Mouse (Mus musculus) heart, postnatal 14 days (tissue): ENCODE results near the gene Angptl4. TPM values are rescaled to one million over a fixed set of nuclear protein-coding genes. Genes with fewer than 3 reads are reported as not detected.

ENCODE experiments used
- total RNA-seq, 2 experiments: library from RNA; stranded (reverse); gene quantifications; 2 replicates each; pipeline ENCODE4 v1.2.3; 2021

Angptl4 gene
- total RNA-seq, 2 experiments from 2014 or later, result 20.5 to 31.6 TPM

Other genes with a start within 250 kb of the Angptl4 start
- gene Myo1f, start 226.1 kb downstream of the Angptl4 start, total RNA-seq, result 1 to 10 TPM; 2.1 to 3.1 TPM
- gene Zfp414, start 152.7 kb downstream of the Angptl4 start, total RNA-seq, result 10 to 100 TPM; 12.8 to 15.5 TPM
- under 1 TPM; 0.24 to 0.39 TPM for gene Pram1, start 143.8 kb downstream of the Angptl4 start, total RNA-seq
- gene Hnrnpm, start 95.0 kb downstream of the Angptl4 start, total RNA-seq, result 100 to 1,000 TPM; 101 to 111 TPM
- 100 to 1,000 TPM; 160 to 167 TPM for gene March2, start 63.2 kb downstream of the Angptl4 start, total RNA-seq
- 100 to 1,000 TPM; 271 to 275 TPM for gene Rab11b, start 21.3 kb downstream of the Angptl4 start, total RNA-seq
- 100 to 1,000 TPM in 1 of 2 experiments, 10 to 100 TPM in 1; 96.9 to 104 TPM for gene Kank3, start 28.7 kb upstream of the Angptl4 start, total RNA-seq
- gene Rps28, start 42.7 kb upstream of the Angptl4 start, total RNA-seq, result 100 to 1,000 TPM; 736 to 815 TPM
- 100 to 1,000 TPM; 544 to 555 TPM for gene Ndufa7, start 42.7 kb upstream of the Angptl4 start, total RNA-seq
- 10 to 100 TPM; 25.0 to 26.6 TPM for gene Cd320, start 61.3 kb upstream of the Angptl4 start, total RNA-seq
- gene Gm7029, start 92.0 kb upstream of the Angptl4 start, total RNA-seq, result not detected
- 1 to 10 TPM; 4.1 to 5.8 TPM for gene Kifc1, start 108.8 kb upstream of the Angptl4 start, total RNA-seq
- gene Platr17, start 123.3 kb upstream of the Angptl4 start, total RNA-seq, result not detected
- 10 to 100 TPM; 11.3 to 13.7 TPM for gene Daxx, start 127.6 kb upstream of the Angptl4 start, total RNA-seq
- 100 to 1,000 TPM in 1 of 2 experiments, 10 to 100 TPM in 1; 92.8 to 100 TPM for gene Tapbp, start 134.1 kb upstream of the Angptl4 start, total RNA-seq
- 10 to 100 TPM; 16.8 to 20.3 TPM for gene Zbtb22, start 134.1 kb upstream of the Angptl4 start, total RNA-seq
- 10 to 100 TPM; 54.7 to 58.6 TPM for gene Rgl2, start 147.7 kb upstream of the Angptl4 start, total RNA-seq
- gene Pfdn6, start 158.5 kb upstream of the Angptl4 start, total RNA-seq, result 10 to 100 TPM; 62.7 to 73.7 TPM
- 10 to 100 TPM; 10.4 to 11.5 TPM for gene Wdr46, start 158.8 kb upstream of the Angptl4 start, total RNA-seq
- 1 to 10 TPM; 2.2 to 2.9 TPM for gene B3galt4, start 169.7 kb upstream of the Angptl4 start, total RNA-seq
- 10 to 100 TPM; 35.0 to 37.8 TPM for gene Vps52, start 174.0 kb upstream of the Angptl4 start, total RNA-seq
- gene Rps18, start 174.2 kb upstream of the Angptl4 start, total RNA-seq, result 100 to 1,000 TPM; 417 to 479 TPM
- gene H2-K1, start 218.5 kb upstream of the Angptl4 start, total RNA-seq, result 10 to 100 TPM; 56.5 to 61.2 TPM
- 10 to 100 TPM; 12.2 to 14.6 TPM for gene Ring1, start 242.8 kb upstream of the Angptl4 start, total RNA-seq
- 10 to 100 TPM; 80.6 to 88.2 TPM for gene H2-Ke6, start 246.2 kb upstream of the Angptl4 start, total RNA-seq
- 10 to 100 TPM; 63.2 to 63.3 TPM for gene Slc39a7, start 249.9 kb upstream of the Angptl4 start, total RNA-seq
- 10 to 100 TPM; 41.9 to 44.7 TPM for gene Rxrb, start 250.0 kb upstream of the Angptl4 start, total RNA-seq